Mouse (Mus musculus) erythroblast, embryonic 14.5 days (primary cell): ENCODE measurements around the gene Spag6.

Experiments
- GATA1 ChIP-seq: IDR thresholded peaks from 2 replicates; pipeline ENCODE4 v1.6.1; 2012; ENCODE audit warnings: low read length, inconsistent platforms, mixed read lengths
- TAL1 ChIP-seq: IDR thresholded peaks from 3 replicates; pipeline ENCODE4 v1.6.1; 2012; ENCODE audit warnings: low read length, inconsistent platforms, mixed read lengths

DNA sequence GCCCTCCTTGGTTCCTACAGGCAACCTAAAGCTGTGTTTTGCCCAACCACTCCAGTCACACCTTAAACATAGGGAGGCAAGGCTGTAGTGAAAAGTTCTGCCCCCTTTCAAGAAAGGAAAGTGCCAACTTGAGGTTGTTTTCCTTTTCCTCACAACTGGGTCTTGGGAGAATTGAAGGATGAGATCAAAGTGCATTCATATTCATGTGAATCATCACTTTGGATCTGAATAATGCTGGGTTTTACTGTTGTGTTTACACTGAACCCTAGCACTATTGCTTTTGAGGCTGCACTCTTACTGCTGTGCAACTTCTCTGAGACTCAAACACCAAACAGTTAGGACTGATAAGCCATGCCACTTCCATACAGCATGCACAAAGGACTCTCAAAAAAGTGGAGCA is 1.8 kb upstream of the Spag6 start:
- TF ChIP-seq GATA1 (no peak), TAL1 (no peak)
